Mouse (Mus musculus) CD4-positive helper T cell, adult 2 months (primary cell): ENCODE measurements around the gene Krt25.

ENCODE experiments used
- DNase-seq: peaks from one replicate; pipeline ENCODE4 v3.0.0-alpha.2; 2012; ENCODE audit warnings: low read depth, missing footprints, low spot score

The Krt25 gene

DNA sequence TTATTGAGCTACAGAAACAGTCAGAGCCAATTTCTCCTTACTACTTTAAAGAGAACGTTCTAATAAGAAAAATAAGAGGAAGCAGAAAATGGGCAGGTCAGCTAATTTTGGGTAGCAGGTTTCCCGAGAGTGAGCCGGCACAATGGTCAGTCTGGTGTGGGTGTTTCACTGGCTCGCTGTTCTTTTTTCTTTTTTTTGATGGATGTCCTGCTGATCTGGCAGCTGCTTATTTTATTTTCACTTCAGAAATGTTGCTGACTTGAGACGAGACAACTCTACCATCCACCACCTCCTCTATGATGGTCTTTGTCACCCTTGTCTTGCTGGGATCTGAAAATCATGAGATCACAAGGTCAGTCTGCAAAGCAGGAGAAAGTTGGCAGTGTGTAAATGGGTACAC lies 42.8 kb downstream of the Krt25 start:
- no peak for DNase-seq

DNA sequence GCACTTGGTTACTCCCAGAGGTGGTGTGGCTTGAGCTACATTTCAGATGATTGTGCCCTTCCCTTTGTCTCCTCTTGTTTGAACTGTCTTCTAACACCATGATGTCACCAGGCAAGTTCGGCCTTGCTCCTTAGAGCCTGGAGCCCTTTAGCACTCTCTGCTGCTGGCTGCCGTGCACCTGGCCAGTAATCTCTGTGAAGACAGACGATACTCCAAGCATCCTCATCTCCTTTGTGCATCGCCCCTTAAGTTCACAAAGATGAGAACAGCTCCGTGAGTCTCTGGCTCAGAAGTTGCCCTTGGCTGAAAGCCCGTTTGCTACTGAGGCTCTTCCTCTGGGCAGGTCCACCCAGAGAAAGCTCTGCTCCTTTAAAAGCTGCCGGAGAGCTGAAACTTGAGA lies 46.0 kb downstream of the Krt25 start:
- no peak for DNase-seq

DNA sequence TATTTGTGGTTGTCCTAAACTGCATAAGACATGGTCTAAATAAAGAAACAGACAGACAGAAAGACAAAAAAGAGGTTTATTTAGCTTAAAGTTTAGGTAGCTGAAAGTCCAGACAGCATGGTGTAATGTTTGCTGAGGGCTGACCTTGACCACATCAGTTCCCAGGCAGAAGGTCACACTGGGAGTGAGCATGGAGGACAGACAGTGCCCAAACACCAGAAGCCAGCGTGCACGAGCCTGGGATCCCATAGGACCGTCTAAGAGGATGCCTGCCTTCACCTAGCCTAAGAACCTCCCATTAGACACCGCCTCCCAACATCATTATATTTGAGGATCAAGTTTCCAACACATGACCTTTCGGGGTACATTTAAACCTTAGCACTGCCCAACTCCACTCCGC lies 47.1 kb downstream of the Krt25 start:
- no peak for DNase-seq

DNA sequence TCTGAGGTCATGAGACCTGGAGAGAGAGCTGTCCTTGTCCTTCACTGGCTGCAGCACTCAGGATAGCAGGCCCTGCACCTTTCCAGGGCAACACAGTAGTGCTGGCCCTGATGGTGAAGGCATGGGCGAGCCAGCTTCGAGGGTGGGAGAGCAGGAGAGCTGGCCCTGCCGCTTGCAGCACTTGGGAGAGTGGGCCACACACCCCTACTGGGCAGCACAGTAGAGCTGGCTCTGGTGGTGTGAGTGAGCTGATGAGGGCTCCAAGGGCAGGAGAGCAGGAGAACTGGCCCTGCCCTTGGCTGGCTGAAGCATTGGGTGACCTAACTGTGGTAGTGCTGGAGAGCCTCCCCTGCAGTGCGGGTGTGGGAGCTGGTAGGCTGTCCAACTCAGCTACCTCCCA lies 50.0 kb downstream of the Krt25 start:
- no peak for DNase-seq

DNA sequence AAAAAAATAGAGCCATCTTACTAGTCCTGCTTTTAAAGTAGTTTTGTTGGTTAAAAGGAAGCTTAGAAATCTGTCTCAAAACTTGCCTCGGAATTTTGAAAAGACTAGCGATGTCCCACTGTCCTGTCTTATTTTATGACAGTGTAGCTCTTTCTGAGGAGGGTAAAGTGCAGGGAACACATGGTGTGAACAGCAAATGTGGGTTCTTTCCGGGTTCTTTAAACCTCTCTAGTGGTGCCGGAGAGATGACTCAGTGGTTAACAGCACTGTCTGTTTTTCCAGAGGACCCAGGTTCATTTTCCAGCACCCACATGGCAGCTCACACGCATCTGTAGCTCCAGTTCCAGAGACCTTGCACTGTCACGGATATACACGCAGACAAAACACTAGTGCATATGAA lies 53.6 kb downstream of the Krt25 start:
- DNase-seq, result no peak

DNA sequence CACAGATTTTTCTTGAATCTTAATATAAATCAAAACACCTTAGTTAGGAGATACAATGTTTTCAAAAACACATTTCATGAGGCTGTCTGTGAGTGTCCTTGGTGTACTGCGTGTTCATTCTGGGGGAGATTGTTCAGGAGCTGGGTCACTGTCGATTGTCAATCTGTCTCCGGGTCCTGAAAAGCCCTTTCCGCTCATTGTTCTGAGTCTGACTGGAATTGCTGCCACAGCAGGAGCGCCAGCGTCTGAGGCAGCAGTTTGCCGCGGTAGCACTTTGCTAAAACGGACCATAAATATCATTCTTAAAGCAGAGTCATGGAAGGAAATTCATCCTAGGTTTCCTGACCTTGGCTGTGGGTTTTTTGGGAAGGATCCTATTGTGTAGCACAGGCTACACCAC lies 57.0 kb downstream of the Krt25 start:
- DNase-seq, result no peak
